Mouse (Mus musculus) liver, embryonic 15.5 days (tissue): ENCODE data around the gene Madd. TPM values are rescaled to one million over a fixed set of nuclear protein-coding genes. Genes with fewer than 3 reads are reported as not detected.

Experiments
- ATAC-seq: fragments of 200-750 bp; cut with Nextera tagmentation; 2 replicates; pipeline ENCODE4 v1.8.0; 2017; ENCODE audit warnings: moderate number of reproducible peaks, mild to moderate bottlenecking, moderate library complexity; ENCODE audit not compliant: insufficient read depth
- H3K27ac ChIP-seq: fragments of 300-500 bp; sonication (generic); replicated peaks from 2 replicates; pipeline ENCODE4 v1.5.1; 2015; ENCODE audit warnings: mild to moderate bottlenecking, inconsistent platforms
- H3K27me3 ChIP-seq: fragments of 300-500 bp; sonication (generic); 2 replicates; pipeline ENCODE4 v1.6.1; 2015; ENCODE audit warnings: mild to moderate bottlenecking, inconsistent platforms
- H3K36me3 ChIP-seq: fragments of 300-500 bp; sonication (generic); replicated peaks from 2 replicates; pipeline ENCODE4 v1.6.1; 2015; ENCODE audit warnings: moderate library complexity, mild to moderate bottlenecking, inconsistent platforms
- H3K4me1 ChIP-seq: fragments of 300-500 bp; sonication (generic); replicated peaks from 2 replicates; pipeline ENCODE4 v1.6.1; 2015; ENCODE audit warnings: inconsistent platforms
- H3K4me2 ChIP-seq: fragments of 300-500 bp; sonication (generic); 2 replicates; pipeline ENCODE4 v1.6.1; 2015; ENCODE audit warnings: moderate library complexity, mild to moderate bottlenecking, inconsistent platforms
- H3K4me3 ChIP-seq: fragments of 300-500 bp; sonication (generic); replicated peaks from 2 replicates; pipeline ENCODE4 v1.5.1; 2015; ENCODE audit warnings: mild to moderate bottlenecking, inconsistent platforms
- H3K9ac ChIP-seq: fragments of 300-500 bp; sonication (generic); 2 replicates; pipeline ENCODE4 v1.6.1; 2015; ENCODE audit warnings: moderate library complexity, mild to moderate bottlenecking, inconsistent platforms
- H3K9me3 ChIP-seq: fragments of 300-500 bp; sonication (generic); replicated peaks from 2 replicates; pipeline ENCODE4 v1.6.1; 2016; ENCODE audit warnings: inconsistent platforms
- WGBS: fragments of 180-500 bp; shearing (Covaris S2); methylation state at CpG from one replicate; pipeline ENCODE4 v1.1.7; 2015; ENCODE audit warnings: mixed read lengths; ENCODE audit not compliant: insufficient replicate concordance; 5-methylcytosine and 5-hydroxymethylcytosine counted together
- polyA plus RNA-seq: library from polyadenylated mRNA; unstranded; fragments of >200 nt; fragmentation: Nextera tagmentation; extraction: Ambion mirVana; gene quantifications from 2 replicates; pipeline ENCODE4 v1.2.1, GENCODE M21; 2015

The Madd gene
- polyA plus RNA-seq, 1 experiment from 2014 or later: 6.3 TPM

GRCm38 (mm10) chr2:91175490-91175889 lies 8.1 kb downstream of the Madd start:
- no peak overlapping the region for H3K4me2 ChIP-seq
- no peaks in the 10 kb centered on the region for H3K27me3 ChIP-seq
- no peak overlapping the region for H3K4me3 ChIP-seq
- WGBS: 77% methylated on average over 4 of the region's 4 CpGs
- H3K27ac ChIP-seq: no peak overlapping the region
- no peaks in the 10 kb centered on the region for H3K9me3 ChIP-seq
- H3K36me3 ChIP-seq: peaks cover 37% of the 10 kb centered on the region
- H3K9ac ChIP-seq: no peak overlapping the region
- no peaks in the 10 kb centered on the region for H3K4me1 ChIP-seq
- ATAC-seq: no peak

DNA sequence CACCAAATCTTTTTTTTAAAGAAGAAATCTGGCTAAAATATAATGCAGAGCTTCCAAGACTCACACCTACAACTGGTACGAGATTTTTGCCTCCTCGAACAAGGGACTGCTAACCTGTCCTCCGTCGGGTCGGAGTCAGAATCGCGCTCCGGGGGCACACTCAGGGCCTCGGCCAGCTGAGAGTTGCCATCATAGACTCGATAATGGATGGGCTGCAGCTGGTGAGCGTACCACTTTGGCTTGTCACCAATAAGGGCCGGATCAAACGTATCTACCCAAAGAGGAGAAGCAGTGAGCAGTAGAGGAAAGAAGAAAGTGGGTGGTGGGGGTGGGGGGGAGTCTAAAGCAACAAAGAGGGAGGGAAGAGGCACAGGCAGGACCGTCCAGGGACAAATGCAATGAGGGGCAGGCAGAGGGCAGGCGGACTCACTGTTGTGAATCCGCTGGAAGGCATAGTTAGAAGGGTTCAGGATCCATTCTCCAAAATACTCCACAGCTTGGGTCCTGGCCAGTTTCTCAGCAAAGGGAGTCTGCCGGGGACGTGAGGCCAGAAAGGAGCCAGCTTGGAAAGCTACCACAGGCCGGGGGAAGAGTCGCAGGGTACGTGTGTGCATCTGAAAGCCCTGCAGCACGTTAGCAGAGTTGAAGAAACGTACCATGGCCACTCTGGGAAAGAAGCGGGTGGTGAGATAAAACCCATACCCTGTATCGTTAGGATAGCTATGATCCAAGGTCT lies 13.9 kb downstream of the Madd start:
- Histone ChIP-seq H3K4me3 (no peak overlapping the region), H3K27ac (no peak overlapping the region), H3K4me1 (peaks cover 7% of the 10 kb centered on the region), H3K36me3 (peaks cover 43% of the 10 kb centered on the region), H3K9me3 (no peaks in the 10 kb centered on the region), H3K4me2 (no peak overlapping the region), H3K27me3 (no peaks in the 10 kb centered on the region), H3K9ac (no peak overlapping the region)
- 82% methylated on average over 25 of the region's 25 CpGs for WGBS
- ATAC-seq: no peak

GRCm38 (mm10) chr2:91167629-91168028 lies 16.0 kb downstream of the Madd start:
- no peaks in the 10 kb centered on the region for H3K27me3 ChIP-seq
- 69% methylated on average over 4 of the region's 4 CpGs for WGBS
- H3K4me3 ChIP-seq: no peak overlapping the region
- peaks cover 57% of the 10 kb centered on the region for H3K36me3 ChIP-seq
- no peak overlapping the region for H3K9ac ChIP-seq
- peaks cover 26% of the 10 kb centered on the region for H3K4me1 ChIP-seq
- ATAC-seq: no peak
- no peak overlapping the region for H3K4me2 ChIP-seq
- H3K9me3 ChIP-seq: no peaks in the 10 kb centered on the region
- H3K27ac ChIP-seq: no peak overlapping the region

DNA sequence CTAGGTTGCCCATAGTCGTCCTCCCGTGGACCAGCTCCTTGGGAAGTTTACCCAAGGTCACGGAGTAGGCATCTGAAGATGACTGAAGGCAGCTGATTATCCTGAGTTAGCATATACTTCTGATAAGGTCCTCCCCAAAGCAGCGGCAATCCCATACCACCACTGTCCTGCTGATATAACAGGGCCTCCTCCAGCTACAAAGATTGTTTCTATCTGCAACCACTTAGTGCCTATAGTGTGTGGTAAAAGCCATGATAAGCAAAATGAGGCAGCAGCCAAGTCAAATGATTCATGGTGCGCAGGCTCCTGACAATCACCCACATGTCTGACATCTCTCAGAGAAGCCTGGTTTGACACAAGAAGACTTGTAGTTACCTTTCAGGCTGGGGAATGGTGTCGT lies 18.6 kb downstream of the Madd start:
- Histone ChIP-seq H3K4me2 (no peak overlapping the region), H3K4me3 (no peak overlapping the region), H3K9ac (no peak overlapping the region), H3K36me3 (peaks cover 60% of the 10 kb centered on the region), H3K27ac (no peak overlapping the region), H3K9me3 (no peaks in the 10 kb centered on the region), H3K4me1 (peaks cover 26% of the 10 kb centered on the region), H3K27me3 (no peaks in the 10 kb centered on the region)
- WGBS: 36% methylated on average over 6 of the region's 6 CpGs
- ATAC-seq: peak; percentile 77

DNA sequence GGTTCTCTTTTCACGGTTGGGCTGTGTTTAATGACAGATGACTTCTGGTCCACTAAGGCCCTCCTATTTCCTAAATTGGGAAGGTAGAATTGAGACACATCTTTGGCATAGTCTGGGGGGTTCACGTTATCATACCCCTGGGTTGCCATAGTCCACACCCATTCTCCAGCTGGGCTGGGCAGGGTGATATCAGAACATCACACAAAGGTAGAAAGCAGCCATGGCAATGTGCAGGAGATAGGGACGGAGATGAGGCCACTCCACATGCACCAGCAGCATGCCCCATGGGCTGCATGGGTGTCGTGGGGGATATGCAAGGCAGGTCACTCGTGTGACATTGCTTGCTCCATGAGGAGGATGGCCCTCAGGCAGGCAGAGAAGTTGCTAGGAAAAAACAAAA lies 20.1 kb downstream of the Madd start:
- Histone ChIP-seq H3K27ac (no peak overlapping the region), H3K9ac (no peak overlapping the region), H3K36me3 (peaks cover 54% of the 10 kb centered on the region), H3K4me1 (peaks cover 26% of the 10 kb centered on the region), H3K4me3 (no peak overlapping the region), H3K4me2 (no peak overlapping the region), H3K27me3 (no peaks in the 10 kb centered on the region), H3K9me3 (no peaks in the 10 kb centered on the region)
- ATAC-seq: peak; percentile 25; the same call in 1 of the 2 replicates
- WGBS: 32% methylated on average over 5 of the region's 5 CpGs

DNA sequence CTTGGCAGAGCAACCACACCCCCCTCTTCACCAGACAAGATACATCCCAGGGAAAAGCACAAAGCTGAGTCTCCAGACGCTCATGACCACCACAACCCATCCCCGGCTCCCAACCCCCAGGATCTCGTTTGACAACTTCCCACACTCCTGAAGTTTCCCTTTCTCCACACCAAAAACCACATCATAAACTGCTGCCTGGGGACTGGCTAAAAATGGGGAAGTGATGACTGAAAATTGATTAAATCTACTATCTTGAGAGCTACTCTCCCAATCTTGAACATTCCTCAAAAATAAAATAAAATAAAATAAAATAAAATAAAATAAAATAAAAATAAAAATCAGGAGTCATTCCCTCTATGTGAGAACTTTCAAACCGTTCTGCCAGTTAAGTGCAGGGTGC lies 20.7 kb downstream of the Madd start:
- Histone ChIP-seq H3K27ac (no peak overlapping the region), H3K4me1 (peaks cover 26% of the 10 kb centered on the region), H3K27me3 (no peaks in the 10 kb centered on the region), H3K9ac (no peak overlapping the region), H3K9me3 (no peaks in the 10 kb centered on the region), H3K4me2 (no peak overlapping the region), H3K36me3 (peaks cover 57% of the 10 kb centered on the region), H3K4me3 (no peak overlapping the region)
- ATAC-seq: no peak
- WGBS: 62% methylated on average over 4 of the region's 4 CpGs

DNA sequence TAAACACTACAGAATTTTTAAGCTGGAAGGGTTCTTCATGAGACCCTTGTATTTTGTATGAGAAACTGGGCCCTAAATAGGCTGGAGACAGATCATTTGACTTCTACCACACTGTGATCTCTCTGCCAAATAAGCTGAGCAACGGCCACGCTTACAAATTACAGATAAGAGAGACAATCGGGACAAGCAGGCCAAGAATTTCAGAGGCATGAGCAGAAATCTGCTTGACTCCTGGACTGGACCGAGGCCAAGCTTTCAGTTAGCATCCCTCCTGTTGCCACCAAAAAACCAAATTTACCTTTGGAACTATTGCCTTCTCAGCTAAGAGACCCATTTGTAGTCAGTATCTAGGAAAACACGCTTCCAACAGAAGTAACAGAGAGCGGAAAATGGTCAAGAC lies 23.0 kb downstream of the Madd start:
- peaks cover 63% of the 10 kb centered on the region for H3K36me3 ChIP-seq
- peaks cover 26% of the 10 kb centered on the region for H3K4me1 ChIP-seq
- H3K9me3 ChIP-seq: no peaks in the 10 kb centered on the region
- H3K27me3 ChIP-seq: no peaks in the 10 kb centered on the region
- no peak overlapping the region for H3K4me3 ChIP-seq
- 63% methylated on average over 6 of the region's 6 CpGs for WGBS
- no peak overlapping the region for H3K9ac ChIP-seq
- ATAC-seq: no peak
- no peak overlapping the region for H3K4me2 ChIP-seq
- no peak overlapping the region for H3K27ac ChIP-seq

DNA sequence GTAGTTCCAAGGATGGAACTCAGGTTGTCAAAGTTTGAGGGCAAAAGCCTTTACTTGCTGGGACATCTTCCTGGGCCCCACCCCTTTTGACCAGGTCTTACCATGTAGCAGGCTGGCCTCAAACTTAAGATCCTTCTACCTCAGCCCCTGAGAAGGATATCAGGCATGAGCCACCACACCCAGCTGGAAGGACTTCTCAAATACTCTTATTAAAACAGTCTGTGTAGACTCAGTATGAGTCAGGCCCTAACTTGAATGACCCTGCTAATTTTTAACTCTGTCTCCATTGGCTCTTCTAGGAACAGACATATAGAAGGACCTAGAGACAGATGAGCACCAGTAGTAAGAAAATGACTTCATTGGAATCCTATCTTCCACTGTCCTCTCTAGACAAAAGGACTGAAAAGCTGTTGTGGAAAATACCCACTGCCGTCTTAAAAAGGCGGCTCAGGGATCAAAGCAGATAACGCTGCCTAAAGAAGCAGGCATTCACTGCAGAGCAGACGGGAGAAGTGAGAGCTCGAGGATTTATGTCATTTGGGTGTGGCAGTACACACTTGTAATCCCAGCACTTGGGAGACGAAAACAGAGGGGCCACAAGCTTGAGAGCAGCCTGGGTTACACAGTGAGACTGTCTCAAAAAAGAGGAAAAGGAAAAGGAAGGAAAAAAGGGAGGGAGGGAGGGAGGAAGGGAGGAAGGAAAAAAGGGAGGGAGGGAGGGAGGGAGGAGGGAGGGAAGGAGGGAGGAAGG lies 26.5 kb downstream of the Madd start:
- Histone ChIP-seq H3K9ac (no peak overlapping the region), H3K27me3 (no peaks in the 10 kb centered on the region), H3K9me3 (no peaks in the 10 kb centered on the region), H3K4me3 (no peak overlapping the region), H3K4me1 (no peaks in the 10 kb centered on the region), H3K4me2 (no peak overlapping the region), H3K36me3 (peaks cover 61% of the 10 kb centered on the region), H3K27ac (no peak overlapping the region)
- 60% methylated on average over 6 of the region's 6 CpGs for WGBS
- no peak for ATAC-seq

DNA sequence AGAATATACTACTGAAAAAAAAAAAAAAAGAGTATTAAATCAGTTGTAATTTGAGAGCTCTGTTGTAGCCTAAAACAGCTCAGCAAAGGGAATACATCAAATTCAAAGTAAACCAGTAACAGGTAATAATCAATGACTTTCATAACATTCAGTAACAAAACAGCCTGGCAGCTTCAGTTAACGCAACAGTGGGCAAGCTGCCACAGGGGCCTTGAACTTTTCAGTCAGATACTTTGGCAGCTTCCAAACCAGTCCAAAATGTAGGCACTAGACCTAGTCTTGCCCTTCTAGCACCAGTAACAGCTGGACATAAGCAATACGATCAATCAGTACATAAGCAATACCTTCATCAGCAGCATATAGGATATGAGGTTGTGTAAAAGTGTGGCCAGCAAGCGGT lies 29.5 kb downstream of the Madd start:
- 82% methylated on average over 3 of the region's 3 CpGs for WGBS
- no peak overlapping the region for H3K4me3 ChIP-seq
- H3K9ac ChIP-seq: no peak overlapping the region
- H3K9me3 ChIP-seq: no peaks in the 10 kb centered on the region
- no peak overlapping the region for H3K4me2 ChIP-seq
- H3K4me1 ChIP-seq: no peaks in the 10 kb centered on the region
- H3K27ac ChIP-seq: no peak overlapping the region
- no peak for ATAC-seq
- no peaks in the 10 kb centered on the region for H3K27me3 ChIP-seq
- peaks cover 55% of the 10 kb centered on the region for H3K36me3 ChIP-seq

DNA sequence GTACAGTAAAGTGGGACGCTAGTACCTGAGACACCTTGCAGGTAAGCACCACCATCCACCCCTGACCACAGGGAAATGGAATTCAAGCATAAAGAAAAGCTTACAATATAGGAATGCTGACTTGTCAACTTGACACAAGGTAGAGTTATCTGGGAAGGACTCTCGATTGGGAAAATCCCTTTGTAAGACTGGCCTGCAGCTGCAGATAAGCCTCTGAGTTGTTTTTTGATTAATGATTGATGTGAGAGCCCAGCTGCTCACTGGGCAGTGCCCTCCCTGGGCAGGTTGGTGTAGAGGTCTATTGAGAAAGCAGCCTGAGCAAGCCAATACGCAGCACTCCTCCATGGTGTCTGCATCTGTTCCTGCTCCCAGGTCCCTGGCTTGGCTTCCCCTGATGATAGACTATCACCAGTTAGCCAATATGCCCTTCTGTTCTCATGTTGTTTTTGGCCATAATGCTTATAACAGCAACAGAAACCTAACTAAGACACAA lies 30.7 kb downstream of the Madd start:
- H3K9ac ChIP-seq: no peak overlapping the region
- no peaks in the 10 kb centered on the region for H3K4me1 ChIP-seq
- no peak overlapping the region for H3K4me2 ChIP-seq
- peaks cover 50% of the 10 kb centered on the region for H3K36me3 ChIP-seq
- no peak overlapping the region for H3K4me3 ChIP-seq
- ATAC-seq: no peak
- no peaks in the 10 kb centered on the region for H3K9me3 ChIP-seq
- no peak overlapping the region for H3K27ac ChIP-seq
- WGBS: 55% methylated on average over 3 of the region's 3 CpGs
- H3K27me3 ChIP-seq: no peaks in the 10 kb centered on the region

GRCm38 (mm10) chr2:91151331-91151730 lies 32.3 kb downstream of the Madd start:
- H3K4me1 ChIP-seq: no peaks in the 10 kb centered on the region
- peaks cover 40% of the 10 kb centered on the region for H3K36me3 ChIP-seq
- ATAC-seq: no peak
- no peak overlapping the region for H3K27ac ChIP-seq
- H3K4me2 ChIP-seq: no peak overlapping the region
- H3K4me3 ChIP-seq: no peak overlapping the region
- H3K27me3 ChIP-seq: no peaks in the 10 kb centered on the region
- no peak overlapping the region for H3K9ac ChIP-seq
- WGBS: 83% methylated on average over 1 of the region's 1 CpGs
- H3K9me3 ChIP-seq: no peaks in the 10 kb centered on the region
